ENCODE assay signal across 8 mouse cellular contexts in the genomic region with DNA sequence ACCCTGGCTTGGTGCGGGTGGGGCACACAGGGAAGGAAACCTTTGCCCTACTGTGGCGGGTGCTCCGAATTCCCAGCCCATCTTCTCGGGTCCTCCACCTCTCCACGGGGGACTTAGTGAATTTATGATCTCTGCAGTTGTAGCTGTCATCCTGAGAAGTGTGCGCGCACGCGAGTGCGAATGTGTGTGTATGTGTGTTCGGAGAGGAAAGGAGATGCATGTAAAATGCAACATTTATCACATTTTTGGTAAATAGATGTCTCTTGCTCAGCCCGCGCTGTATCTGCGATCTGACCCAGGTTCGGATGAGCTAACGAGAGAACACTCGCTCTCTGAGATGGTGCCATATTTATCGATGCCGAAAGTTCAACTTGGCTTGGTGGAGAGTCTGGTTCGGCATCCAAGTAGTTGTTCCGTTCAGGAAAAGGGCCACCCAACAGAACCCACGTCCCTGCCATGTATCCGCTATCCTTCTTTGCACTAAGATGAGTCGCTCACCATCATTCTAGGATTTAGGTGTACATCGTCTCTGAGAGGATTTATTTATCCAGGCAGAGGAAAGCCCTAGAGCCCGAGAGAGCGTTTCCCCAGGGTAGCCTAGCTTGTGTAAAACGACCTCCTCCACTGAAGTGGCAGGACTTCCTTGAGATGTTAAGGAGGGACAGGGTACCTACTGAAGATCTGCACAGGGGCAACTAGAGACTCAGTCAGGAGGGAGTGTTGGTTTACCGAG. TPM values are rescaled to one million over a fixed set of nuclear protein-coding genes. Genes with fewer than 3 reads are reported as not detected.
DNase-seq lines count a peak whose midpoint lies in the region; ATAC-seq and TF ChIP-seq lines count a peak whose summit lies in the region.

No protein-coding gene starts in this region.

- 0 out of 2 replicates have a peak, but pooled peaks have one; percentile 1 for ATAC-seq in heart, embryonic 11.5 days (replicated peaks; ENCODE audit: insufficient number of reproducible peaks, low FRiP score, low TSS enrichment)
- ATAC-seq in limb, embryonic 11.5 days (ENCODE audit: insufficient number of reproducible peaks, low FRiP score, low TSS enrichment, low read depth) = no peak
- no peak for ATAC-seq in activated CD4-positive, CD25-positive, alpha-beta regulatory T cell, adult 4 months

- under 1% methylated on average over 29 of the region's 29 CpGs for WGBS in heart, embryonic 11.5 days (ENCODE audit: insufficient replicate concordance)
- under 1% methylated on average over 29 of the region's 29 CpGs for WGBS in hindbrain, embryonic 10.5 days
- WGBS in limb, embryonic 11.5 days = under 1% methylated on average over 29 of the region's 29 CpGs

- peak overlapping the region; percentile 84 for H3K9ac ChIP-seq in heart, embryonic 11.5 days (ENCODE audit: low read depth, low read length)
- peak overlapping the region; percentile 80 for H3K9ac ChIP-seq in limb, embryonic 11.5 days (ENCODE audit: low read length)

- H3K27me3 ChIP-seq in heart, embryonic 11.5 days (ENCODE audit: control insufficient read depth, insufficient read depth, low read length) = no peaks in the 10 kb centered on the region
- H3K27me3 ChIP-seq in E14TG2a.4 (ENCODE audit: insufficient read depth, low read length) = peaks cover 18% of the 10 kb centered on the region
- H3K27me3 ChIP-seq in hindbrain, embryonic 10.5 days (ENCODE audit: insufficient read depth, poor library complexity, severe bottlenecking) = no peaks in the 10 kb centered on the region; the same call in 1 of the 2 replicates
- H3K27me3 ChIP-seq in limb, embryonic 11.5 days (ENCODE audit: control insufficient read depth, insufficient read depth, low read length) = no peaks in the 10 kb centered on the region
- no peaks in the 10 kb centered on the region for H3K27me3 ChIP-seq in myocyte (ENCODE audit: control insufficient read depth, insufficient read depth, insufficient read length)

- TF ChIP-seq POLR2A in myocyte (IDR thresholded peaks at IDR 0.05; ENCODE audit: insufficient read length, low read depth) = no peak

- peaks cover 4% of the 10 kb centered on the region for H3K9me3 ChIP-seq in heart, embryonic 11.5 days (replicated peaks; ENCODE audit: control insufficient read depth, low read length)
- no peaks in the 10 kb centered on the region for H3K9me3 ChIP-seq in E14TG2a.4 (ENCODE audit: low read length)
- no peaks in the 10 kb centered on the region for H3K9me3 ChIP-seq in hindbrain, embryonic 10.5 days
- H3K9me3 ChIP-seq in limb, embryonic 11.5 days (ENCODE audit: control insufficient read depth, low read length) = no peaks in the 10 kb centered on the region

- peaks cover 52% of the 10 kb centered on the region for H3K79me2 ChIP-seq in myocyte (ENCODE audit: control insufficient read depth, insufficient read depth)

- peak overlapping the region; percentile 87 for H3K4me3 ChIP-seq in heart, embryonic 11.5 days (ENCODE audit: low read depth, low read length)
- peak overlapping the region; percentile 89 for H3K4me3 ChIP-seq in E14TG2a.4 (replicated peaks; ENCODE audit: low read length)
- peak overlapping the region; percentile 78 for H3K4me3 ChIP-seq in hindbrain, embryonic 10.5 days
- H3K4me3 ChIP-seq in limb, embryonic 11.5 days (ENCODE audit: low read depth, low read length) = peak overlapping the region; percentile 78
- H3K4me3 ChIP-seq in myocyte = peak overlapping the region; percentile 83

- peaks cover 11% of the 10 kb centered on the region for H3K36me3 ChIP-seq in heart, embryonic 11.5 days (ENCODE audit: control insufficient read depth, insufficient read depth, low read length)
- no peaks in the 10 kb centered on the region for H3K36me3 ChIP-seq in E14TG2a.4 (ENCODE audit: insufficient read depth, low read length)
- H3K36me3 ChIP-seq in hindbrain, embryonic 10.5 days = 0 out of 2 replicates have a peak, but pooled peaks cover 4% of the 10 kb centered on the region
- H3K36me3 ChIP-seq in limb, embryonic 11.5 days (ENCODE audit: control insufficient read depth, insufficient read depth, low read length) = no peaks in the 10 kb centered on the region
- peaks cover 6% of the 10 kb centered on the region for H3K36me3 ChIP-seq in myocyte (ENCODE audit: control insufficient read depth, insufficient read depth)

- DNase-seq in heart, adult 8-10 months (ENCODE audit: low spot score) = no peak
- peak; percentile 45 for DNase-seq in embryo, embryonic 11 days
- no peak for DNase-seq in hindbrain, embryonic 10.5 days (ENCODE audit: low spot score)
- DNase-seq in limb, embryonic 11.5 days (ENCODE audit: low spot score) = peak; percentile 56

- no peak for TF ChIP-seq CTCF in E14TG2a.4 (conservative IDR thresholded peaks at IDR 0.05; ENCODE audit: low read length)

- H3K27ac ChIP-seq in heart, embryonic 11.5 days (ENCODE audit: low read depth, low read length) = peak overlapping the region; percentile 95
- H3K27ac ChIP-seq in hindbrain, embryonic 10.5 days = peak overlapping the region; percentile 95
- peak overlapping the region; percentile 80; the same call in 1 of the 2 replicates for H3K27ac ChIP-seq in limb, embryonic 11.5 days (replicated peaks; ENCODE audit: low read depth, low read length)

- peak overlapping the region; percentile 59 for H3ac ChIP-seq in myocyte (ENCODE audit: control insufficient read depth, insufficient read length)

- H3K4me1 ChIP-seq in heart, embryonic 11.5 days (ENCODE audit: control insufficient read depth, insufficient read depth, low read length) = 0 out of 2 replicates have a peak, but pooled peaks cover 1% of the 10 kb centered on the region
- H3K4me1 ChIP-seq in E14TG2a.4 (replicated peaks; ENCODE audit: low read depth, low read length) = peaks cover 9% of the 10 kb centered on the region
- peaks cover 16% of the 10 kb centered on the region for H3K4me1 ChIP-seq in hindbrain, embryonic 10.5 days (replicated peaks)
- no peaks in the 10 kb centered on the region for H3K4me1 ChIP-seq in limb, embryonic 11.5 days (ENCODE audit: control insufficient read depth, insufficient read depth, low read length)

- H3K4me2 ChIP-seq in heart, embryonic 11.5 days = peak overlapping the region; percentile 79
- peak overlapping the region; percentile 69 for H3K4me2 ChIP-seq in limb, embryonic 11.5 days (ENCODE audit: low read depth, severe bottlenecking)
- peak overlapping the region; percentile 83 for H3K4me2 ChIP-seq in myocyte (ENCODE audit: low read depth)

TF ChIP-seq in myocyte, 11 proteins besides CTCF, POLR2A, EP300 and RAD21:
- TF ChIP-seq MYOG (IDR thresholded peaks at IDR 0.05; ENCODE audit: control insufficient read depth in 1 of 3, insufficient read depth in 1 of 3, insufficient read length in 2 of 3, low read depth in 2 of 3) (no peak), SRF (IDR thresholded peaks at IDR 0.05; ENCODE audit: control insufficient read depth, insufficient read length, low read depth) (no peak)
TF ChIP-seq in myocyte: peak in this region for 0.

RNA-seq across cellular contexts. Expression of a gene that starts 1.7 kb away (rescaled TPM):
- polyA plus RNA-seq in heart, embryonic 11.5 days (2014; fragmentation: Nextera tagmentation; extraction: Ambion mirVana) = 106 and 114 TPM in 2 replicates
- total RNA-seq in heart, adult 8-10 months (2022) = 100 to 1,000 TPM; 135 to 156 (median 140) TPM
- 11.4 and 11.9 TPM in 2 replicates for polyA plus RNA-seq in hindbrain, embryonic 10.5 days (2016; fragmentation: Nextera tagmentation; extraction: Ambion mirVana)
- polyA plus RNA-seq in limb, embryonic 11.5 days (2014; fragmentation: Nextera tagmentation; extraction: Ambion mirVana) = 15.4 and 19.0 TPM in 2 replicates
- polyA plus RNA-seq in myocyte (2012; fragmentation: generic; extraction: Trizol) = 22.1 TPM
- polyA plus RNA-seq in activated CD4-positive, CD25-positive, alpha-beta regulatory T cell, adult 4 months (2017; shearing (Covaris generic)) = 10 to 100 TPM; 41.6 to 80.5 TPM

Comparison
In these comparisons a context has a peak if more than half of its experiments do, and no peak if none do; other contexts are left out.
1. DNase-seq: peak in embryo, embryonic 11 days (single experiment) and limb, embryonic 11.5 days (single experiment); none in heart, adult 8-10 months (single experiment) and hindbrain, embryonic 10.5 days (single experiment).
2. Peak in every context shown above with its lines, with median percentiles within 50 percentile points of each other: H3K27ac ChIP-seq, H3K4me2 ChIP-seq and H3K4me3 ChIP-seq.